ENCODE assay signal across 8 mouse cellular contexts in genomic region chr9:44488416-44488815, GRCm38 (mm10). TPM values are rescaled to one million over a fixed set of nuclear protein-coding genes. Genes with fewer than 3 reads are reported as not detected.
A peak's percentile ranks its signal among the peaks of the same experiment; 100 is the strongest.
DNase-seq lines count a peak whose midpoint lies in the region; ATAC-seq lines count a peak whose summit lies in the region.

No protein-coding gene starts in this region.

- DNase-seq in lung, adult 18-20 months, result peak; percentile 54 to 70
- DNase-seq in lung, postnatal 25 days (ENCODE audit: low spot score), result no peak
- DNase-seq in forebrain, embryonic 11.5 days (ENCODE audit: low spot score), result no peak
- no peak for DNase-seq in intestine, embryonic 14.5 days (ENCODE audit: low spot score)
- DNase-seq in midbrain, embryonic 10.5 days (ENCODE audit: low spot score), result no peak
- no peak for DNase-seq in Muller cell, postnatal 12 days (ENCODE audit: inconsistent ontology term)
- DNase-seq in left cerebral cortex, adult 8-10 months (ENCODE audit: low spot score in 2 of 2), result no peak
- no peak for DNase-seq in thymus, postnatal 25 days

- no peaks in the 10 kb centered on the region for H3K36me3 ChIP-seq in forebrain, embryonic 11.5 days (ENCODE audit: control insufficient read depth, insufficient read depth, low read length)
- no peaks in the 10 kb centered on the region for H3K36me3 ChIP-seq in intestine, embryonic 14.5 days (ENCODE audit: control insufficient read depth, insufficient read depth, low read length)
- H3K36me3 ChIP-seq in midbrain, embryonic 10.5 days, result no peaks in the 10 kb centered on the region

- H3K4me3 ChIP-seq in forebrain, embryonic 11.5 days (ENCODE audit: low read depth, low read length), result no peak overlapping the region
- peak overlapping the region; percentile 98; the same call in 1 of the 2 replicates for H3K4me3 ChIP-seq in intestine, embryonic 14.5 days (ENCODE audit: low read depth, low read length)
- H3K4me3 ChIP-seq in midbrain, embryonic 10.5 days, result peak overlapping the region; percentile 45

- H3K4me2 ChIP-seq in forebrain, embryonic 11.5 days (ENCODE audit: low read depth, low read length, severe bottlenecking), result peak overlapping the region; percentile 36; the same call in 1 of the 2 replicates
- peak overlapping the region; percentile 76 for H3K4me2 ChIP-seq in intestine, embryonic 14.5 days (ENCODE audit: low read length)

- peak overlapping the region; percentile 57; the same call in 1 of the 2 replicates for H3K27ac ChIP-seq in forebrain, embryonic 11.5 days (ENCODE audit: low read depth, low read length)
- H3K27ac ChIP-seq in intestine, embryonic 14.5 days (ENCODE audit: low read depth), result peak overlapping the region; percentile 86
- H3K27ac ChIP-seq in midbrain, embryonic 10.5 days (replicated peaks), result peak overlapping the region; percentile 77

- no peaks in the 10 kb centered on the region for H3K9me3 ChIP-seq in forebrain, embryonic 11.5 days (ENCODE audit: control insufficient read depth, low read length)
- no peaks in the 10 kb centered on the region for H3K9me3 ChIP-seq in intestine, embryonic 14.5 days (ENCODE audit: control insufficient read depth, low read length)
- no peaks in the 10 kb centered on the region for H3K9me3 ChIP-seq in midbrain, embryonic 10.5 days (replicated peaks)

- 20% methylated on average over 8 of the region's 8 CpGs for WGBS in forebrain, embryonic 11.5 days
- 21% methylated on average over 8 of the region's 8 CpGs for WGBS in intestine, embryonic 14.5 days
- 24% methylated on average over 8 of the region's 8 CpGs for WGBS in midbrain, embryonic 10.5 days

- no peak for ATAC-seq in forebrain, embryonic 11.5 days (replicated peaks; ENCODE audit: low FRiP score)
- no peak for ATAC-seq in intestine, embryonic 14.5 days (replicated peaks; ENCODE audit: low FRiP score, low TSS enrichment, low read depth)

- no peaks in the 10 kb centered on the region for H3K27me3 ChIP-seq in forebrain, embryonic 11.5 days (ENCODE audit: control insufficient read depth, insufficient read depth, low read length)
- H3K27me3 ChIP-seq in intestine, embryonic 14.5 days (replicated peaks; ENCODE audit: control insufficient read depth, insufficient read depth, low read length), result no peaks in the 10 kb centered on the region
- peaks cover 16% of the 10 kb centered on the region; the same call in 1 of the 2 replicates for H3K27me3 ChIP-seq in midbrain, embryonic 10.5 days (ENCODE audit: low read depth, poor library complexity, severe bottlenecking)

- H3K4me1 ChIP-seq in forebrain, embryonic 11.5 days (replicated peaks; ENCODE audit: control insufficient read depth, insufficient read depth, low read length), result peaks cover 60% of the 10 kb centered on the region
- H3K4me1 ChIP-seq in intestine, embryonic 14.5 days (replicated peaks; ENCODE audit: control insufficient read depth, insufficient read depth, low read length), result peaks cover 85% of the 10 kb centered on the region
- H3K4me1 ChIP-seq in midbrain, embryonic 10.5 days, result peaks cover 97% of the 10 kb centered on the region

- H3K9ac ChIP-seq in forebrain, embryonic 11.5 days (ENCODE audit: low read length), result peak overlapping the region; percentile 27
- no peak overlapping the region for H3K9ac ChIP-seq in intestine, embryonic 14.5 days (ENCODE audit: low read length)

RNA-seq across cellular contexts. Expression of gene Bcl9l, which starts 5.8 kb away (rescaled TPM):
- 8.7 and 10.6 TPM in 2 replicates for polyA plus RNA-seq in forebrain, embryonic 11.5 days (2014; fragmentation: Nextera tagmentation; extraction: Ambion mirVana)
- polyA plus RNA-seq in intestine, embryonic 14.5 days (2014; fragmentation: Nextera tagmentation; extraction: Ambion mirVana), result 10.2 TPM in 2 replicates
- 3.9 and 4.7 TPM in 2 replicates for polyA plus RNA-seq in midbrain, embryonic 10.5 days (2016; fragmentation: Nextera tagmentation; extraction: Ambion mirVana)
- total RNA-seq in left cerebral cortex, adult 8-10 months (2022), result 10 to 100 TPM; 60.4 to 67.8 (median 61.9) TPM

RNA-seq across cellular contexts. Expression of gene Upk2, which starts 33.6 kb away (rescaled TPM):
- not detected in 2 replicates for polyA plus RNA-seq in forebrain, embryonic 11.5 days (2014; fragmentation: Nextera tagmentation; extraction: Ambion mirVana)
- polyA plus RNA-seq in intestine, embryonic 14.5 days (2014; fragmentation: Nextera tagmentation; extraction: Ambion mirVana), result 2.1 and 2.3 TPM in 2 replicates
- polyA plus RNA-seq in midbrain, embryonic 10.5 days (2016; fragmentation: Nextera tagmentation; extraction: Ambion mirVana), result not detected in 2 replicates
- total RNA-seq in left cerebral cortex, adult 8-10 months (2022), result not detected

RNA-seq across cellular contexts. Expression of gene Foxr1, which starts 47.5 kb away (rescaled TPM):
- not detected in 2 replicates for polyA plus RNA-seq in forebrain, embryonic 11.5 days (2014; fragmentation: Nextera tagmentation; extraction: Ambion mirVana)
- polyA plus RNA-seq in intestine, embryonic 14.5 days (2014; fragmentation: Nextera tagmentation; extraction: Ambion mirVana), result not detected in 2 replicates
- polyA plus RNA-seq in midbrain, embryonic 10.5 days (2016; fragmentation: Nextera tagmentation; extraction: Ambion mirVana), result not detected in 2 replicates
- total RNA-seq in left cerebral cortex, adult 8-10 months (2022), result not detected

Comparison
In these comparisons a context has a peak if more than half of its experiments do, and no peak if none do; other contexts are left out.
1. DNase-seq: peak in lung, adult 18-20 months (2 of 2); none in lung, postnatal 25 days (single experiment), forebrain, embryonic 11.5 days (single experiment), intestine, embryonic 14.5 days (single experiment), midbrain, embryonic 10.5 days (single experiment), Muller cell, postnatal 12 days (single experiment), left cerebral cortex, adult 8-10 months (0 of 2) and thymus, postnatal 25 days (single experiment).
2. Peak in every context shown above with its lines, with median percentiles within 50 percentile points of each other: H3K27ac ChIP-seq.